Mouse (Mus musculus) heart, embryonic 11.5 days (tissue): ENCODE data around the gene Kbtbd2. TPM values are rescaled to one million over a fixed set of nuclear protein-coding genes. Genes with fewer than 3 reads are reported as not detected.
A peak's percentile ranks its signal among the peaks of the same experiment; 100 is the strongest.

Experiments
- ATAC-seq: fragments of 200-750 bp; cut with Nextera tagmentation; replicated peaks from 2 replicates; pipeline ENCODE4 v1.8.0; 2017; ENCODE audit warnings: moderate library complexity; ENCODE audit not compliant: insufficient number of reproducible peaks, low FRiP score, low TSS enrichment
- H3K27ac ChIP-seq: fragments of 300-500 bp; sonication (generic); 2 replicates; pipeline ENCODE4 v1.5.1; 2014; ENCODE audit warnings: mild to moderate bottlenecking, low read depth, low read length
- H3K27me3 ChIP-seq: fragments of 300-500 bp; sonication (generic); 2 replicates; pipeline ENCODE4 v1.6.1; 2014; ENCODE audit warnings: mild to moderate bottlenecking, low read length, mixed read lengths; ENCODE audit not compliant: control insufficient read depth, insufficient read depth
- H3K36me3 ChIP-seq: fragments of 300-500 bp; sonication (generic); 2 replicates; pipeline ENCODE4 v1.6.1; 2014; ENCODE audit warnings: mild to moderate bottlenecking, low read length, moderate library complexity, mixed read lengths; ENCODE audit not compliant: control insufficient read depth, insufficient read depth
- H3K4me1 ChIP-seq: fragments of 300-500 bp; sonication (generic); 2 replicates; pipeline ENCODE4 v1.6.1; 2014; ENCODE audit warnings: low read length; ENCODE audit not compliant: control insufficient read depth, insufficient read depth
- H3K4me2 ChIP-seq: fragments of 300-500 bp; sonication (generic); 2 replicates; pipeline ENCODE4 v1.6.1; 2014; ENCODE audit warnings: mild to moderate bottlenecking, moderate library complexity
- H3K4me3 ChIP-seq: fragments of 300-500 bp; sonication (generic); 2 replicates; pipeline ENCODE4 v1.5.1; 2014; ENCODE audit warnings: low read depth, low read length
- H3K9ac ChIP-seq: fragments of 300-500 bp; sonication (generic); 2 replicates; pipeline ENCODE4 v1.6.1; 2014; ENCODE audit warnings: mild to moderate bottlenecking, low read depth, low read length, moderate library complexity
- H3K9me3 ChIP-seq: fragments of 300-500 bp; sonication (generic); replicated peaks from 2 replicates; pipeline ENCODE4 v1.6.1; 2016; ENCODE audit warnings: low read length; ENCODE audit not compliant: control insufficient read depth
- WGBS: fragments of 180-500 bp; shearing (Covaris S2); extraction: QIAGEN DNeasy Blood & Tissue Kit; methylation state at CpG from one replicate; pipeline ENCODE4 v1.1.7; 2014; ENCODE audit not compliant: insufficient replicate concordance; 5-methylcytosine and 5-hydroxymethylcytosine counted together
- polyA plus RNA-seq: library from polyadenylated mRNA; unstranded; fragments of >200 nt; fragmentation: Nextera tagmentation; extraction: Ambion mirVana; gene quantifications from 2 replicates; pipeline ENCODE4 v1.2.1, GENCODE M21; 2014

Gene Kbtbd2
- polyA plus RNA-seq, 1 experiment from 2014 or later, result 34.0 TPM

DNA sequence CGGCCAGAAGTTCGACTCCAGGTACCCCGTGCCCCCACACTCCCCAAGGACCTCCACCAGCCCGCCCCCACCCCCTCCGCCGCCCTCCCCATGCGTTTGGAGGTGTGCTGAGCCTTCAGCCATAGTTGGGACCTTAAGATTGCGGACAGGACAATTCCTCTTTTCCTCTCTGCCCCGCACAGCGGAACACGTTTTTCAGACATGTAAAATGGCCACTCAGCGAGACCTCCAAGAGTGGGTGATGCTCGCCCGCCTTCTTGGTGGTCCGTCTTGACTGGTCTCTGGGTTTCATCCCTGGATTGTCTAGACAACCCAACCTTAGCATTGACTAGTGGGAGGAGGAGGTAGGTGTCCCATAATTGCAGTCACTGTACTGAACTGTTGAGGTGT lies 34.8 kb upstream of the Kbtbd2 start:
- no peaks in the 10 kb centered on the region for H3K27me3 ChIP-seq
- peak; percentile 39; the same call in 1 of the 2 replicates for ATAC-seq
- peak overlapping the region; percentile 81 for H3K27ac ChIP-seq
- peak overlapping the region; percentile 79 for H3K4me2 ChIP-seq
- peak overlapping the region; percentile 75 for H3K4me3 ChIP-seq
- H3K9ac ChIP-seq, result peak overlapping the region; percentile 89
- 0 out of 2 replicates have a peak, but pooled peaks cover 3% of the 10 kb centered on the region for H3K36me3 ChIP-seq
- H3K9me3 ChIP-seq, result no peaks in the 10 kb centered on the region
- no peaks in the 10 kb centered on the region for H3K4me1 ChIP-seq
- 1% methylated on average over 15 of the region's 15 CpGs for WGBS

GRCm38 (mm10) chr6:56831697-56832406 lies 34.2 kb upstream of the Kbtbd2 start, which contains the start of gene Fkbp9:
Gene Fkbp9 (plus strand): TSS chr6:56832059.
- Histone ChIP-seq H3K4me2 (peak within 1 kb of the TSS; percentile 79), H3K27ac (peak within 1 kb of the TSS; percentile 81), H3K36me3 (0 out of 2 replicates have a peak, but pooled peaks cover 3% of the 10 kb centered on the region), H3K9me3 (no peaks in the 10 kb centered on the region), H3K27me3 (no peaks in the 10 kb centered on the region), H3K9ac (peak within 1 kb of the TSS; percentile 89), H3K4me3 (peak within 1 kb of the TSS; percentile 75), H3K4me1 (no peaks in the 10 kb centered on the region)
- peak; percentile 92 for ATAC-seq
- WGBS, result under 1% methylated on average over 54 of the region's 58 CpGs

DNA sequence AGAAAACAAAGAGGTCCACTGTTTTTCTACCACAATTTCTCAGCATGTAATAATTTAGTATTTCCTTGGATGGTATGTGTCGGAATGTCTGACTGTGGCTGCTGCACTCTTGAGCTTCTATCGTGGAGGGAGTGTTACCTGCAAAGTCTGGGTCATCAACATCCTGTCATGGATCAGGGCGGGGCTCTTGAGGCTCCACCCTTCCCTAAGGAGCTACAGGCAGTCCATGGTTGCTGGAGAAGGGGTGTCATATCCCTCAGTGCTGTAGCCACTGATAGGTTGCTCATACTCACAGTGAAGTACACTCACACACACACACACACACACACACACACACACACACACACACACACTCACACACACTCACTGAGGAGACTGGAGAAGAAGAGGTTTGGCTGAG lies 28.0 kb upstream of the Kbtbd2 start:
- H3K36me3 ChIP-seq, result no peaks in the 10 kb centered on the region
- H3K4me2 ChIP-seq, result no peak overlapping the region
- WGBS, result 59% methylated on average over 3 of the region's 3 CpGs
- no peaks in the 10 kb centered on the region for H3K27me3 ChIP-seq
- H3K4me1 ChIP-seq, result no peaks in the 10 kb centered on the region
- ATAC-seq, result no peak; the same call in 1 of the 2 replicates
- no peak overlapping the region for H3K9ac ChIP-seq
- H3K27ac ChIP-seq, result no peak overlapping the region
- H3K4me3 ChIP-seq, result no peak overlapping the region
- no peaks in the 10 kb centered on the region for H3K9me3 ChIP-seq

DNA sequence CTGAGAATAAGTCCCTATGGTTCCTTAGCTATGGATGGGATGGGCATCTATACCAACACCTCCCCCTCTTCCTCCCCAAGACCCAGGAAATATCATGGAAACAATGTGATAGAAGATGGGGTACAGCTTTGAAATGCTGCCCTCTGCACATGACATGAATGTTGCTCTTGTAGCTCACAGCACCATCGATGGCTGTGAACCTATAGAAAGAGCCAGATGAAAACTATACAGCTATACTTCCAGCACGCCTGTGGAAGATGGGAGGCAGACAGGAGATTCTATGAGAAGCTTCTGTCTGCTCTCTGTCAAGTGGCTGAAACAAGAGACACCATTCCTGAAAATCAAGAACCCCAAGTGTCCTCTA lies 21.5 kb upstream of the Kbtbd2 start:
- no peak for ATAC-seq
- WGBS, result 58% methylated on average over 2 of the region's 2 CpGs
- Histone ChIP-seq H3K27ac (no peak overlapping the region), H3K9me3 (no peaks in the 10 kb centered on the region), H3K4me2 (no peak overlapping the region), H3K27me3 (no peaks in the 10 kb centered on the region), H3K9ac (no peak overlapping the region), H3K4me1 (no peaks in the 10 kb centered on the region), H3K4me3 (no peak overlapping the region), H3K36me3 (no peaks in the 10 kb centered on the region)

DNA sequence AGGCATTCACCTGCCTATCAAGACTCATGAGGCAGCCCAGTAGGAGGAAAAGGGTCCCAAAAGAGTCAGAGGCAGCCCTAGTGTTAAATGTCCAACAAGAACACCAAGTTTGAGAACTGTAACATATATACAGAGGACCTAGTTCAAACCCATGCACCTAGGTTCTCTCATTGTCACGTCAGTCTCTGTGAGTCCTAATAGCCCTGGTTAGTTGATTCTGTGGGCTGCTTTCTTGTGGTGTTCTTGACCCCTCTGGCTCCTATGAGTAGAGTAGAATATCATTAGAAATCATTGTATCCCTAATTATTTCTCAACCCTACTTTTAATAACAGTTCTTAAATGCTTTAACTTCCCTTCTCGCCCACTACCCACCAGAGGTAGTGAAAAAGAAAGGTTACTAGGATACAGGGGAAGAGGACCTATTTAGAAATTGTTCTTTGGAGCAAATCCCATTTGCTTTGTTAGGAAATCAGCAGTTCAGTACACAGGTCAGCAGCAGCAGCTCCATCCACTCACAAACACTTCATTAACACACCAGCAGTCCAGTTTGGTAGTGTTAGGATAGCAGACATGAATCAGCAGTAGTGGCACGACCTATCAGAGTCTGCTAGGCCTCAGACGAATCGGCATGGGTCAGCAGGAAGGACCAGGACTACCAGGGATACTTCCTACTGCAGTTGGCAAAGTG lies 21.0 kb upstream of the Kbtbd2 start:
- 73% methylated on average over 5 of the region's 5 CpGs for WGBS
- no peak for ATAC-seq

GRCm38 (mm10) chr6:56813332-56813731 lies 15.7 kb upstream of the Kbtbd2 start:
- Histone ChIP-seq H3K36me3 (no peaks in the 10 kb centered on the region), H3K9me3 (no peaks in the 10 kb centered on the region), H3K27ac (no peak overlapping the region), H3K9ac (no peak overlapping the region), H3K4me3 (no peak overlapping the region), H3K4me1 (no peaks in the 10 kb centered on the region), H3K4me2 (no peak overlapping the region), H3K27me3 (no peaks in the 10 kb centered on the region)
- no peak for ATAC-seq
- 67% methylated on average over 2 of the region's 2 CpGs for WGBS

More for the DNA sequence above, 21.0 kb upstream of the Kbtbd2 start:
- H3K4me2 ChIP-seq, result no peak overlapping the region
- no peaks in the 10 kb centered on the region for H3K27me3 ChIP-seq
- no peak overlapping the region for H3K27ac ChIP-seq
- no peak overlapping the region for H3K9ac ChIP-seq
- no peaks in the 10 kb centered on the region for H3K4me1 ChIP-seq
- no peak overlapping the region for H3K4me3 ChIP-seq
- no peaks in the 10 kb centered on the region for H3K36me3 ChIP-seq
- no peaks in the 10 kb centered on the region for H3K9me3 ChIP-seq

DNA sequence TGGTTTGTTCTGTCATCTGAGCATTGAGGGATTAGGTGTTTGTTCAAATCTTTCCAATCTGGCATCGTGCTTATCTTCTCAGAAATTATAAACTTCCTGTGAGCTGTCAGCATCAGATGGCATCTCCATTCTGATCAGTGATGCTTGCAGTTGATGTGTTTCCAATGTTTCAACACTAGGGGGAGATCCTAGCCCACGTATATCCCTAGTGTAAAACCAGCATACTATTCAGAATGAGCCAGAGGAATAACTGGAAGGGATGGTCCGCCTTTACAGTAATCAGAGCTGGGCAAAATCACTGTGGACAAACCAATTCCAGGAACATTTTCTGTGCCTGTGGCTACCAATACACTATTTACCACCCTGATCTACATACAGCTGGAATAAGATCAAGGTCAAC lies 11.0 kb upstream of the Kbtbd2 start:
- Histone ChIP-seq H3K9me3 (no peaks in the 10 kb centered on the region), H3K4me1 (no peaks in the 10 kb centered on the region), H3K36me3 (no peaks in the 10 kb centered on the region), H3K27ac (no peak overlapping the region), H3K9ac (no peak overlapping the region), H3K4me2 (no peak overlapping the region), H3K27me3 (no peaks in the 10 kb centered on the region), H3K4me3 (no peak overlapping the region)
- ATAC-seq, result 0 out of 2 replicates have a peak, but pooled peaks have one; percentile 35
- WGBS, result 13% methylated on average over 3 of the region's 3 CpGs

DNA sequence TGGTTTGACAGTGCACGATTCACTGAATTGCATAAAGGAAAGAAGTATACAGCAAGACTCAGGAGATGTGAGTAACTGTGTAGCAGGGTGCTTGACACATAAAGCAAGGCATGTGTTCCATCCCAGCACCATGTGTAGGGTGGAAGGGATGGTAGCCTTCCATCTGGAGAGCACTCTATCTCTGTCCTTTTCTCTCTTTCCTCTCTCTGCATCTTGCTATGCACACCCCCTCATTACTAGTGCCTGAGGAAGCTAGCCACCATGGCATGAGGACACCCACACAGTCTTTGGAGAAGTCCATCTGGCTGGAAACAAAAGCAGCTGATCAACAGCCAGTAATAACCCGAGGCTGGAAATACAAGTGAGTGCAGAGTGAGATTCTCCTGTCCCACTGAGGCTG lies 8.6 kb upstream of the Kbtbd2 start:
- Histone ChIP-seq H3K4me3 (no peak overlapping the region), H3K36me3 (no peaks in the 10 kb centered on the region), H3K27ac (no peak overlapping the region), H3K9me3 (no peaks in the 10 kb centered on the region), H3K4me2 (no peak overlapping the region), H3K27me3 (no peaks in the 10 kb centered on the region), H3K4me1 (no peaks in the 10 kb centered on the region), H3K9ac (no peak overlapping the region)
- ATAC-seq, result no peak
- 65% methylated on average over 2 of the region's 2 CpGs for WGBS
